Mouse (Mus musculus) gastrocnemius, postnatal 4 days (tissue): Measurements from ENCODE around the gene Fam229b. TPM values are rescaled to one million over a fixed set of nuclear protein-coding genes. Genes with fewer than 3 reads are reported as not detected.

Experiments
- DNase-seq, 2 experiments: peaks; one replicate each; pipeline ENCODE4 v3.0.0; 2021 to 2022; ENCODE audit warnings: low spot score in 2 of 2, mixed read lengths in 2 of 2
- long read RNA-seq, 2 experiments: library from polyadenylated mRNA; stranded (forward); transcript quantifications; one replicate each; pipeline ENCODE4 v2.0.0; 2021
- total RNA-seq, 2 experiments: library from RNA; stranded (reverse); gene quantifications; 2 replicates each; pipeline ENCODE4 v1.2.3; 2021

The Fam229b gene
- 1 to 10 TPM; 3.2 to 4.8 TPM for total RNA-seq
- long read RNA-seq, experiment 1, partial matches to known transcripts: 0 of 3 reads
- long read RNA-seq, experiment 1, other reads (novel, unspliced or antisense): 0 of 3 reads
- long read RNA-seq, experiment 2, partial matches to known transcripts: 0 of 1 reads
- long read RNA-seq, experiment 2, other reads (novel, unspliced or antisense): 1 of 1 reads

DNA sequence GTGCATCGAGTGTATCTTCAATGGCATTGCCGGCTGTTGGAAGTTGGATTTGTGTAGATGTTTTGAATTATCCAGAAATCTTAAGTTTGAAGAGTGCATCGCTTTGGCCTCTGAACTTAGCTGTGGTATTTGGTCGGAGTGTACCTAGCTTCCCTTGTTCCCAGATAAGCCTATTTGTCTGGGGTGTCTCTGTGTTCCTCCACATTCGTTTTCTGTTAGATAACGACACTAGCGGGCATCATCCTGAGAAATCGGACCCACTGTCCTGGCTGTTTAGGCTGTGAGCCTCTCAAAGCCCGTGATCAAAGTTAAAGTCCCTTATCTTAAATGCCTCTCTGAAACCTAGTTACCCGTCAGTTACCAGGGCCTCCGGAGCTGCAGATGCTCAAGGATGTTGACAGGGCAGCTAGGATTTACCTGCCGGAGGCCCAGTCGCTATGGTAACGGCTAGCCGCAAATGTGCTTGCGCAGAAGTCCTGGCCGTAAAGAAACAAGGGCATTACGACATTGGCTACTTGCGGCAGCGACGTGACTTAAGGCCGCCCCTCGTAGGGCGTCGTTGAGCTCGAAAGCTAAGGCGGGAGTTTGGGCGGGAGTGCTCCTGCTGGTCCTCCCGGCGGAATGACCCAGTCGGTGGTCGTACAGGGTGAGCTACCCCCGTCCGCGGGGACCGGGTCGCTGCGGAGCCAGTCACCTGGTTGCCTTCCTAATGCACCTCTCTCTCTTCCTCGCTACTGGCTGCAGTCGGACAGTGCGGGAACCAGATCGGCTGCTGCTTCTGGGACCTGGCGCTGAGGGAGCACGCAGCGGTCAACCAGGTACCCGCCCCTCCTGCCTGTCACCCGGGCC is at the start of gene Fam229b, which contains the start of gene Tube1:
Fam229b (minus strand) TSS at position 453 of the 849 bp plus-strand sequence.
Tube1 (plus strand) TSS at position 515 of the 849 bp plus-strand sequence.
- peak; percentile 64 to 87 for DNase-seq

GRCm38 (mm10) chr10:39176981-39177380 is 43.3 kb upstream of the Fam229b start:
- DNase-seq: no peak

DNA sequence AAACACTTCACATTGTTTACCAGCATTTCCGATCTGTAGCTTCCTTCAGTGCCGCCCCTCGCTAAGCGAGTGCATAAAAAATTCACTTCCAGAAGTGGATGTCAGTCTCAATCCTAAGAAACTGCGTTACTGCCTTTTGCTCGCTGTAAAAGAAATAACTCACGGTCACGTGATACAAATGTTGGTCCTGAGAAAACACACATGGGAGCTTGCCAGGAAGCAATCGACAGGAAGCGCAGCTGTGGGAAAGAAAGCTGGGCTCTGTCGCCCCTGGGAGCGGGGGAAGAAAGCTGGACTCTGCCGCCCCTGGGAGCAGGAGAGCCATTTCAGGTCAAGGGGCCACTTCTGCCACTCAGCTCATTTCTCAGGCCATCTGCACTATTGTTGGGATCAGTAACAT is 39.4 kb upstream of the Fam229b start:
- peak; percentile 33 to 72 for DNase-seq

- no peak for DNase-seq
These were observed 38.8 kb upstream of the Fam229b start for GRCm38 (mm10) chr10:39172540-39172931.

- peak; percentile 62 to 87 for DNase-seq
These were observed 38.2 kb upstream of the Fam229b start for GRCm38 (mm10) chr10:39171603-39172539.

DNA sequence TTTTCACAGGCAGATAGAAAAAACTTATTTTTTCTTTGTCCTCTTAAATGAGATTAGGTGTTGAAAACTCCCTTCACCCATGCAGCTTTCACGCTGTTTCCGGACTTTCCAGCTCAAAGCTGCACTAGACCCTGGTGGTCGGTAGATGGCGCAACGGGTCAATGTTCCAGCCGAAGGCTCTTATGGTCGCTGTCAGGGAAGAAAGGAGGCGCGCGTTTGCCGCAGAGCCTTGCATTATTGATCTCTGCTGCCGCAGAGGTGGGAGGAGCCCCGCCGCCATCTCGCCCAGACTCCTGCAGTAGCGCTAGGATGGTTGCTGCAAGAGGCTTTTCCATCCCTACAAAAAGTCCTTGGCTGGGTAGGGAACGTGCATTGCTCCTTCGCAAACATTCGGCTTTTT is 37.4 kb upstream of the Fam229b start:
- DNase-seq: peak; percentile 80 to 90

DNA sequence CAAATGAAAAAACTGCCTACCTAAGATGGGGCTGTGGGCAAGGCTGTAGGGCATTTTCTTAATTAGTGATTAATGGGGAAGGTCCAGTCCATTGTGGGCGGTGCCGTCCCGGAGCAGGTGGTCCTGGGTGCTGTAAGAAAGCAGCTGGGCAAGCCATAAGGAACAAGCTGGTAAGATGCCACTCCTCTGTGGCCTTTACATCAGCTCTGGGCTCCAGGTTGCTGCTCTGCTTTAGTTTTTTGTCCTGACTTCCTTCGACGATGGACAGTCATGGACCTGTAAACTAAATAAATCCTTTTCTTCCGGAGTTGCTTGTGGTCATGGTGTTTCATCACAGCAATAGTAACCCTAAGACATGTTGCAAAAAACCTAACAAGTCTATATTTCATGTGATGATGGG is 37.0 kb upstream of the Fam229b start:
- no peak for DNase-seq

DNA sequence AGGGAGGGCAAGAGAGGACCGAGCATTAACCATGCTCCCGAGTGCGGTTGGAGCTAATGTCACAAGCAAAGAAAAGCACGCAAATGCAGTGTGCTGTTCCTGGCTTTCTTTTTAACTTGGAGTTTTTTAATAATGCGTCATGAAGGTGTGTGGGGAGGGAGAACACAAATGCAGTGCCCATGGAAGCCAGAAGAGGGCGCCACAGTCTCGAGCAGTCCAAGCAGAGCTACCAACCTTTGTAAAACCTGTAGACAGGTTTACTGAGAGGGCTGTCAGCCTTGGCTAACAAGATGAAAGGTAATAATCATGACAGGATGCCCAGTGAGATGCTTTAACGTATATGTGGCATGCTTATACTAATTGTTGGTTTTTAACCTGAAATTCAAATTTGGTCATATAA is 36.5 kb upstream of the Fam229b start:
- DNase-seq: peak; percentile 37 to 48

GRCm38 (mm10) chr10:39169642-39170041 is 35.9 kb upstream of the Fam229b start:
- DNase-seq: no peak

GRCm38 (mm10) chr10:39167611-39168010 is 33.9 kb upstream of the Fam229b start:
- DNase-seq: no peak

GRCm38 (mm10) chr10:39165632-39166115 is 32.0 kb upstream of the Fam229b start:
- DNase-seq: peak in 1 of 2 experiments; percentile 60

DNA sequence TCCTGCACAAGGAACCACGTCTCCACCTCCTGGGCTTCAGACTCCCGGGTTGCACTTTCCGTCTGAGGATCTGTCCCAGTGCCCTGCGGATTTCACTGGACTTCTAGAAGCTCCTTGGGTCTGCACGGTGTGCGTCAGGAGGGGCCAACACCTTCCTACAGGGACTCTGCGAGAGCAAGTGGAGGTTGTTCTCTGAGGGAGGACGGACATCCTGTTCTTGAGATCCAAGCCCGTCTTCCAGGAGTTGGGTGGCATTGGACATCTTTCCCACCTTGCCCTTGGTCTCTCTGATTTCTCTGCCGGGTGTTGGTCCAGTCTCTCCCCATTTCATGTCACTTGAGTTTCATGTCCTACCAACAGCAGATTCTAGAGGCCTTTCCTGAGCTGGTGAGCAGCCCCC is 30.0 kb upstream of the Fam229b start, which contains the start of gene Ccn6:
Ccn6 (minus strand) TSS at position 101 of the 400 bp plus-strand sequence.
- no peak for DNase-seq

DNA sequence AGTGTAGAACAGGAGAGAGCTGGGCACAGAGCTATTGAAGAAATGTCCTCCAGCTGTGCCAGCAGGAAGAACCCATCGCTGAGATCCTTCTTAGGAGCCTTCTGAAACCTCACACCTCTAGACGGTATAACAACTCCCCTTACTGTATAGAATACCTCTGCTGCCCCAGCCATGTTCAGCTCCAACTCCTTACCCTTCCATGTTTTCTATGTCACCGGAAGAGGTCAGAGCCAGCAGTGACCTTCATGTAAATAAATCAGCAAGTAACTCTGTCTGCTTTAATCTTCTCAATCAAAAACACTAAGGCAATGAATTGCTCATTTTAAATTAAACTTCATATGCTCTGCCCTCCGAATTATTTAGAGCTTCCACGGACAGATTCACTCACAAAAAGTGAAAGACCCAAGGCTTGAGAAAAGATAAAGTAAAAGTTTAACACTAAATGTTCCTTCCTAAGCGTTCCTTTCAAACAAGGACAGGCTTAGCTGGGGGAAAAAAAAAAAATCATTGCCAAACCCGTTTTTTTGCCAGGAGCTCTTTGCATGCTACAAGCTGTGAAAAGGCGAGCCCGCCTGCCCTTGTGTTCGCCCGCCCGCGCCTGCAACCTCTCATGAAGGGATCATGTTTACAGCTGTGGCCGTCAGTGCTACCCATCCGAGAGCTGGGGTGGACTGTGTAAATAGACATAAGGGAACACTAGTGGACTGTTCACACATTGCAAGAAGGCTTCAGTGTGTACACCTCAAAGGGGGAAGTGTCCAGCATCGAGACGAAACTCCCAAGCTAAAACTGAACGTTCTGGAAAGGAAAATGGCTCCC is 29.2 kb upstream of the Fam229b start:
- no peak for DNase-seq

DNA sequence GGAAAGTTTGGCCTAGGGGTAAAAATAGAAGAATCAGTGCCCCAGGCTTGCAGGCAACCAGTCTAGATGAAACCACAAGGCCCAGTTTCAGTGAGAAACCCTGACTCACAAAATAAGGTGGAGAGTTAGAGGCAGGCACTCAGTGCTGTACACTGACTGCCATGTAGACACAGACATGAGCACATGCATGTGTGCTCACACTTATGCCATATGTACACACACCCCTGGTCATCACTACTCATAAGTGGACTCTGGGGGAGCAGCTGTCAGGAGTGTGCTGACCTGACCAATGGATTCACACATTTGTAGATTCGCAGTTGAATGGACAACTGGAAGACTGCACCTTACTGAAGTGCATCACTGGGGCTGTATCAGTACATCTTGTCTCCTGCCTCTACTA is 27.7 kb upstream of the Fam229b start:
- DNase-seq: no peak

GRCm38 (mm10) chr10:39158306-39158705 is 24.6 kb upstream of the Fam229b start:
- no peak for DNase-seq

- DNase-seq: no peak
These were observed 23.6 kb upstream of the Fam229b start for GRCm38 (mm10) chr10:39157321-39157720.

- DNase-seq: no peak
These were observed 23.0 kb upstream of the Fam229b start for GRCm38 (mm10) chr10:39156719-39157118.

DNA sequence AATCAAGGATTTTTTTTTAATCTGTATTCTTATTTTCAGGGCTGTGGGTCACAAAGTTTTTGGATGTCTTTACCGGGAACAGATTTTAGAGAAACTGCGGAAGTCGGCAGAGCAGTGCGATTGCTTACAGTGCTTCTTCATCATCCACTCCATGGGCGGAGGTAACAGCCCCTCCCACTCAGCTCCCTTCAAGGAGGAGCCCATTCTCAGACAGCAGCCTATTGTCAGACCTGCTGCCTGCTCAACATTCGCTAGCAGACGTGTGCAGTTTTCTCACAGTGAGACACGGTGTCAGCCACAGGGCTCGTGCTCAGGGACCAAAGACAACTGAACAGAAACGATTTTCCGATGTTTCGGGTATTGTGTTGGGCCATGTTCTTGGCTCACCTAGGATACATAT is 8.5 kb upstream of the Fam229b start:
- DNase-seq: no peak

- no peak for DNase-seq
These were observed 7.7 kb upstream of the Fam229b start for GRCm38 (mm10) chr10:39141401-39141800.

- DNase-seq: no peak
These were observed 7.1 kb upstream of the Fam229b start for GRCm38 (mm10) chr10:39140843-39141242.
